Mouse (Mus musculus) C2C12 (cell line): Measurements from ENCODE around the gene Cryl1.

Experiments
- CEBPB ChIP-seq: IDR thresholded peaks from one replicate; pipeline ENCODE4 v1.6.1; 2011; ENCODE audit warnings: low read depth, mild to moderate bottlenecking, control low read depth, moderate library complexity
- CTCF ChIP-seq: IDR thresholded peaks from one replicate; pipeline ENCODE4 v1.5.1; 2011; ENCODE audit not compliant: control insufficient read depth, insufficient read depth, insufficient read length
- FOSL1 ChIP-seq: IDR thresholded peaks from one replicate; pipeline ENCODE4 v1.8.0; 2011; ENCODE audit warnings: mild to moderate bottlenecking, low read length; ENCODE audit not compliant: poor library complexity, insufficient read depth, severe bottlenecking
- MAX ChIP-seq: IDR thresholded peaks from one replicate; pipeline ENCODE4 v1.6.1; 2011; ENCODE audit warnings: mild to moderate bottlenecking, control low read depth
- MYOD1 ChIP-seq: IDR thresholded peaks from one replicate; pipeline ENCODE4 v1.6.1; 2011; ENCODE audit warnings: low read depth; ENCODE audit not compliant: control insufficient read depth, insufficient read length
- USF1 ChIP-seq: IDR thresholded peaks from one replicate; pipeline ENCODE4 v1.6.1; 2011; ENCODE audit warnings: low read depth, mild to moderate bottlenecking, control low read depth, moderate library complexity

DNA sequence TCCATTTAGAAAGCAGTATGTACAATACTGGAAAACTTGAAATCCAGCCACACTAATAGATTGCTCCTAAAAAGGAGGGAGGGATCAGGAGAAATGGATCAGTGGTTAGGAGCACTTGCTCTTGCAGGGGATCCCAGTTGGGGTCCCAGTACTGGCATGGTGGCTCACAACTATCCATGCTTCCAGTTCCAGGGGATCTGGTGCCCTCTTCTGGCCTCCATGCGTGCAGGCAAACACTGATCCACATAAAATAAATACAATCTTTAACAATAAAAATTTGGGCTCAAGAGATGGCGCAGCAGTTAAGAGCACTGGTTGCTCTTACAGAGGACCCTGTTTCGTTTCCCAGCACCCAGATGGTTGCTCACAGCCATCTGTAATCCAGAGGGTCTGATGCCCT lies 52.2 kb downstream of the Cryl1 start:
- TF ChIP-seq CTCF, result no peak
- no peak for TF ChIP-seq MAX
- no peak for TF ChIP-seq MYOD1
- TF ChIP-seq FOSL1, result no peak
- TF ChIP-seq USF1, result no peak
- TF ChIP-seq CEBPB, result no peak
